13 mouse cellular contexts compared by ENCODE assay signal in the genomic region with DNA sequence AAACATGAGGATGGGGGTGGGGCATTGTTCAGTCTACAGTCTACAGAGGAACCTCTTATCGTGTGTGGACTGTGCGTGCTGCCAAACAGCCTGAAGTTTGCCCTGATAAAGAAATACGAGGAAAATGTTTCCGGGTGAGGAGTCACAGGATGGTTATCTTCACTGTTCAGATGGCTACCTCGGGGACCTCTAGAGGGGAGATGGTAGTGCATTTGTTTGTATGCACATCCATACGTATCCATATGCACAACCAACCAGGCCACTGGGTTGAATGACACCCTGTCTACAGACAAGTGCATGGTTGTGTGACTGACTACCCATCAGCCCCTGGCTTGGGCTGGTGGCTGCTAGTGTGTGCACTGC. TPM values are rescaled to one million over a fixed set of nuclear protein-coding genes. Genes with fewer than 3 reads are reported as not detected.
A peak's percentile ranks its signal among the peaks of the same experiment; 100 is the strongest.
DNase-seq lines count a peak whose midpoint lies in the region; ATAC-seq and TF ChIP-seq lines count a peak whose summit lies in the region.
"Had no signal": no experiment of that assay in that cellular context is flagged by ENCODE, and none has a peak within 500 bp of the region (broad histone marks: within the 10 kb centered on the region; RNA-seq: fewer than 3 reads in every experiment).

No protein-coding gene starts in this region.

- TF ChIP-seq EP300 in stomach, postnatal 0 days (optimal IDR thresholded peaks at IDR 0.05) = no peak

- ATAC-seq in erythroblast, adult 5-6 weeks (replicated peaks; ENCODE audit: low FRiP score, poor library complexity, severe bottlenecking) = peak; percentile 55
- peak; percentile 96 for ATAC-seq in liver, embryonic 11.5 days (replicated peaks; ENCODE audit: low FRiP score)
- ATAC-seq in stomach, postnatal 0 days (ENCODE audit: low FRiP score, low TSS enrichment) = peak; percentile 88

- H3K9ac ChIP-seq in liver, embryonic 11.5 days (ENCODE audit: low read depth, low read length) = no peak overlapping the region
- H3K9ac ChIP-seq in stomach, postnatal 0 days (ENCODE audit: low read length) = no peak overlapping the region
- H3K9ac ChIP-seq: embryonic facial prominence, embryonic 13.5 days had no signal

- H3K9me3 ChIP-seq in liver, embryonic 11.5 days (ENCODE audit: control insufficient read depth, low read length) = no peaks in the 10 kb centered on the region
- H3K9me3 ChIP-seq in stomach, postnatal 0 days (ENCODE audit: control insufficient read depth, low read length) = no peaks in the 10 kb centered on the region
- H3K9me3 ChIP-seq: embryonic facial prominence, embryonic 13.5 days had no signal

- H3K4me3 ChIP-seq in liver, embryonic 11.5 days (ENCODE audit: low read depth, low read length) = no peak overlapping the region
- no peak overlapping the region for H3K4me3 ChIP-seq in stomach, postnatal 0 days (ENCODE audit: low read depth, low read length)
- H3K4me3 ChIP-seq: embryonic facial prominence, embryonic 13.5 days had no signal

- peak overlapping the region; percentile 17; the same call in 1 of the 2 replicates for H3K4me2 ChIP-seq in liver, embryonic 11.5 days
- H3K4me2 ChIP-seq in stomach, postnatal 0 days (replicated peaks; ENCODE audit: low read depth) = no peak overlapping the region
- H3K4me2 ChIP-seq: embryonic facial prominence, embryonic 13.5 days had no signal

- no peak for TF ChIP-seq CTCF in stomach, postnatal 0 days (IDR thresholded peaks at IDR 0.05; ENCODE audit: low read depth)

- DNase-seq in lung, postnatal 36 days = peak; percentile 13
- DNase-seq in lung, postnatal 14 days = no peak
- no peak for DNase-seq in liver, embryonic 11.5 days (ENCODE audit: low spot score)
- peak; percentile 76 for DNase-seq in stomach, postnatal 0 days (ENCODE audit: low spot score)
- no peak for DNase-seq in layer of hippocampus, adult 11-12 months (ENCODE audit: low spot score)
- DNase-seq in right cerebral cortex, postnatal 25 days = no peak
- DNase-seq: adrenal gland, postnatal 14 days; cerebellum, adult 8-10 months; right cerebral cortex, postnatal 4 days had no signal

- H3K27ac ChIP-seq in liver, embryonic 11.5 days (ENCODE audit: low read depth, low read length) = peak overlapping the region; percentile 54
- H3K27ac ChIP-seq in stomach, postnatal 0 days (replicated peaks) = peak overlapping the region; percentile 80

- H3K36me3 ChIP-seq in liver, embryonic 11.5 days (ENCODE audit: control insufficient read depth, insufficient read depth, low read length) = peaks cover 8% of the 10 kb centered on the region; the same call in 1 of the 2 replicates
- H3K36me3 ChIP-seq in stomach, postnatal 0 days (ENCODE audit: control insufficient read depth, insufficient read depth, low read length) = peaks cover 5% of the 10 kb centered on the region

- H3K4me1 ChIP-seq in liver, embryonic 11.5 days (replicated peaks; ENCODE audit: control insufficient read depth, insufficient read depth, low read length) = peaks cover 20% of the 10 kb centered on the region
- H3K4me1 ChIP-seq in stomach, postnatal 0 days (replicated peaks; ENCODE audit: control insufficient read depth, insufficient read depth) = peaks cover 2% of the 10 kb centered on the region; the same call in 1 of the 2 replicates

- 32% methylated on average over 6 of the region's 6 CpGs for WGBS in liver, embryonic 11.5 days
- 61% methylated on average over 6 of the region's 6 CpGs for WGBS in stomach, postnatal 0 days

- H3K27me3 ChIP-seq in liver, embryonic 11.5 days (replicated peaks; ENCODE audit: control insufficient read depth, insufficient read depth, low read length) = no peaks in the 10 kb centered on the region
- H3K27me3 ChIP-seq in stomach, postnatal 0 days (ENCODE audit: control insufficient read depth, insufficient read depth, low read length) = no peaks in the 10 kb centered on the region
- H3K27me3 ChIP-seq: CH12.LX; embryonic facial prominence, embryonic 13.5 days had no signal

RNA-seq across cellular contexts. Expression of a gene that starts 22.4 kb away (rescaled TPM):
- not detected in 2 replicates for total RNA-seq in erythroblast, adult 5-6 weeks (2015; ENCODE audit: low replicate concordance)
- 0.28 TPM in 1 of 2 replicates, not detected in the other for total RNA-seq in erythroblast, adult 5-6 weeks (2017; ENCODE audit: low replicate concordance)
- not detected in 2 replicates for polyA plus RNA-seq in liver, embryonic 11.5 days (2014; fragmentation: Nextera tagmentation; extraction: Ambion mirVana)
- 3.4 and 4.7 TPM in 2 replicates for polyA plus RNA-seq in stomach, postnatal 0 days (2015; fragmentation: Nextera tagmentation; extraction: Ambion mirVana)
- total RNA-seq: CH12.LX had no signal
- polyA plus RNA-seq: hindbrain, embryonic 11.5 days had no signal

RNA-seq across cellular contexts. Expression of a gene that starts 42.1 kb away (rescaled TPM):
- total RNA-seq in erythroblast, adult 5-6 weeks (2015; ENCODE audit: low replicate concordance) = 14.8 and 17.6 TPM in 2 replicates
- total RNA-seq in erythroblast, adult 5-6 weeks (2017; ENCODE audit: low replicate concordance) = 15.0 and 17.6 TPM in 2 replicates
- 23.9 and 26.4 TPM in 2 replicates for polyA plus RNA-seq in liver, embryonic 11.5 days (2014; fragmentation: Nextera tagmentation; extraction: Ambion mirVana)
- polyA plus RNA-seq in stomach, postnatal 0 days (2015; fragmentation: Nextera tagmentation; extraction: Ambion mirVana) = 17.9 and 20.8 TPM in 2 replicates

RNA-seq across cellular contexts. Expression of a gene that starts 49.2 kb away (rescaled TPM):
- total RNA-seq in erythroblast, adult 5-6 weeks (2015; ENCODE audit: low replicate concordance) = not detected in 2 replicates
- total RNA-seq in erythroblast, adult 5-6 weeks (2017; ENCODE audit: low replicate concordance) = 0.51 TPM in 1 of 2 replicates, not detected in the other
- polyA plus RNA-seq in liver, embryonic 11.5 days (2014; fragmentation: Nextera tagmentation; extraction: Ambion mirVana) = 0.09 and 0.14 TPM in 2 replicates
- 0.33 and 0.41 TPM in 2 replicates for polyA plus RNA-seq in stomach, postnatal 0 days (2015; fragmentation: Nextera tagmentation; extraction: Ambion mirVana)

Comparison
In these comparisons a context has a peak if more than half of its experiments do, and no peak if none do; other contexts are left out.
1. DNase-seq: peak in lung, postnatal 36 days (single experiment) and stomach, postnatal 0 days (single experiment); none in lung, postnatal 14 days (single experiment), liver, embryonic 11.5 days (single experiment), layer of hippocampus, adult 11-12 months (single experiment) and right cerebral cortex, postnatal 25 days (single experiment).
2. Peak in every context shown above with its lines, with median percentiles within 50 percentile points of each other: ATAC-seq.